Mouse (Mus musculus): ENCODE results near the gene Rnf8. TPM values are rescaled to one million over a fixed set of nuclear protein-coding genes. Genes with fewer than 3 reads are reported as not detected.

The Rnf8 gene
- polyA plus RNA-seq, 1 experiment from 2014 or later, result 104 TPM

- no peaks in the 10 kb centered on the region for H3K4me1 ChIP-seq (replicated peaks; ENCODE audit: control insufficient read depth, insufficient read depth, low read length)
- H3K36me3 ChIP-seq (ENCODE audit: control insufficient read depth, insufficient read depth), result peaks cover 16% of the 10 kb centered on the region
- ATAC-seq, result no peak
- no peak overlapping the region for H3K27ac ChIP-seq (ENCODE audit: low read length)
- no peak overlapping the region for H3K4me2 ChIP-seq (ENCODE audit: low read length)
- no peaks in the 10 kb centered on the region for H3K9me3 ChIP-seq (ENCODE audit: control insufficient read depth, low read length)
- 84% methylated on average over 4 of the region's 4 CpGs for WGBS
- no peak overlapping the region for H3K9ac ChIP-seq (replicated peaks; ENCODE audit: low read depth, low read length)
- no peak overlapping the region for H3K4me3 ChIP-seq (replicated peaks; ENCODE audit: low read length)
- no peaks in the 10 kb centered on the region for H3K27me3 ChIP-seq (replicated peaks; ENCODE audit: control insufficient read depth, insufficient read depth, low read length)
Observed at GRCm38 (mm10) chr17:29637377-29637776, 22.8 kb downstream of the Rnf8 start.

- H3K9me3 ChIP-seq (ENCODE audit: control insufficient read depth, low read length), result no peaks in the 10 kb centered on the region
- H3K4me1 ChIP-seq (replicated peaks; ENCODE audit: control insufficient read depth, insufficient read depth, low read length), result no peaks in the 10 kb centered on the region
- no peaks in the 10 kb centered on the region for H3K27me3 ChIP-seq (replicated peaks; ENCODE audit: control insufficient read depth, insufficient read depth, low read length)
- peaks cover 16% of the 10 kb centered on the region for H3K36me3 ChIP-seq (ENCODE audit: control insufficient read depth, insufficient read depth)
- H3K27ac ChIP-seq (ENCODE audit: low read length), result no peak overlapping the region
- no peak overlapping the region for H3K4me2 ChIP-seq (ENCODE audit: low read length)
- no peak overlapping the region for H3K9ac ChIP-seq (replicated peaks; ENCODE audit: low read depth, low read length)
- H3K4me3 ChIP-seq (replicated peaks; ENCODE audit: low read length), result no peak overlapping the region
- WGBS, result 85% methylated on average over 8 of the region's 8 CpGs
- ATAC-seq, result no peak
Observed at GRCm38 (mm10) chr17:29637895-29638294, 23.3 kb downstream of the Rnf8 start.

DNA sequence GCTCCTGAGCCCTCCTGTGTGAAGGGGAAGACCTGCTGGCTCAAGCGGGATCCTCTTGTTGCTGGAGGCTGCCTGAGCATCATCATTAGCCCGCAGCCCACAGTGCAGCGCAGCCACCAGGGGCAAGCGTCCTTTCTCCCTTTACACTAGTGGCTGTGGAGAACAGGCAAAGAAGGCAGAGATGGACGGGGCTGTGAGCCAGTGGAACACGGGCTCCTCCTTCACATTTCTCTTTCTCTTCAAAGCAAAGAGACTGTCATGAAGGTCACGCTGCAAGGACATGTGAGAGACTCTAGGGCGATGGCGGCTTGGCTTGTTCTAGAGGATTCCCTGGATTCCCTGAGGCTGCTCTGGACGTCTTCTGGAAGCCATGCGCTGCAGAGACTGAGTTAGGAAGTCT lies 26.4 kb downstream of the Rnf8 start:
- ATAC-seq, result no peak
- H3K4me3 ChIP-seq (replicated peaks; ENCODE audit: low read length), result no peak overlapping the region
- peaks cover 9% of the 10 kb centered on the region for H3K36me3 ChIP-seq (ENCODE audit: control insufficient read depth, insufficient read depth)
- H3K27me3 ChIP-seq (replicated peaks; ENCODE audit: control insufficient read depth, insufficient read depth, low read length), result no peaks in the 10 kb centered on the region
- H3K4me2 ChIP-seq (ENCODE audit: low read length), result no peak overlapping the region
- H3K9me3 ChIP-seq (ENCODE audit: control insufficient read depth, low read length), result no peaks in the 10 kb centered on the region
- no peak overlapping the region for H3K9ac ChIP-seq (replicated peaks; ENCODE audit: low read depth, low read length)
- 96% methylated on average over 11 of the region's 11 CpGs for WGBS
- H3K27ac ChIP-seq (ENCODE audit: low read length), result no peak overlapping the region
- H3K4me1 ChIP-seq (replicated peaks; ENCODE audit: control insufficient read depth, insufficient read depth, low read length), result no peaks in the 10 kb centered on the region

- H3K9ac ChIP-seq (replicated peaks; ENCODE audit: low read depth, low read length), result no peak overlapping the region
- no peaks in the 10 kb centered on the region for H3K4me1 ChIP-seq (replicated peaks; ENCODE audit: control insufficient read depth, insufficient read depth, low read length)
- no peaks in the 10 kb centered on the region for H3K9me3 ChIP-seq (ENCODE audit: control insufficient read depth, low read length)
- peaks cover 9% of the 10 kb centered on the region for H3K36me3 ChIP-seq (ENCODE audit: control insufficient read depth, insufficient read depth)
- no peak overlapping the region for H3K4me3 ChIP-seq (replicated peaks; ENCODE audit: low read length)
- H3K4me2 ChIP-seq (ENCODE audit: low read length), result no peak overlapping the region
- ATAC-seq, result no peak
- H3K27ac ChIP-seq (ENCODE audit: low read length), result no peak overlapping the region
- 78% methylated on average over 3 of the region's 3 CpGs for WGBS
- no peaks in the 10 kb centered on the region for H3K27me3 ChIP-seq (replicated peaks; ENCODE audit: control insufficient read depth, insufficient read depth, low read length)
Observed at GRCm38 (mm10) chr17:29642219-29642618, 27.6 kb downstream of the Rnf8 start.

DNA sequence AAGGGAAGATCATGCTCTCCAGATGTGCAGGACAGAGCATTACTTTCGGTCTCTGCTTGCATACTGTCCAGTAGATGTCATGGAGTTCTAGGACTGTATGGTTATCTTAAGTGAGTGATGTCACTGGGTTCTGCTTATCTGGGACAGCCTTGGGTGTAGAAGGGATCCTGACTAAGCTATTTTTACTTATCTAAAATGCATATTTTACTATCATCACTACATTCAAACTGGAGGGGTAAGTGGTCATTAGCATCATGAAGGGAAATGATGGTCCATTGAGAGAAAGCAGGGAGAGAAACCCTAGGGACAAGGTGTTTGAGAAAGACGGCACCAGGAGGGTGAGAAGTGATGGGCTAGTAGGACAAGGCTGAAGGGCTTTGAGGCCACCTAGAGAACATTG lies 43.7 kb downstream of the Rnf8 start:
- H3K4me1 ChIP-seq (replicated peaks; ENCODE audit: control insufficient read depth, insufficient read depth, low read length), result peaks cover 14% of the 10 kb centered on the region
- no peak overlapping the region for H3K4me3 ChIP-seq (replicated peaks; ENCODE audit: low read length)
- no peaks in the 10 kb centered on the region for H3K27me3 ChIP-seq (replicated peaks; ENCODE audit: control insufficient read depth, insufficient read depth, low read length)
- peaks cover 3% of the 10 kb centered on the region; the same call in 1 of the 2 replicates for H3K9me3 ChIP-seq (ENCODE audit: control insufficient read depth, low read length)
- H3K36me3 ChIP-seq (ENCODE audit: control insufficient read depth, insufficient read depth), result no peaks in the 10 kb centered on the region; the same call in 1 of the 2 replicates
- H3K9ac ChIP-seq (replicated peaks; ENCODE audit: low read depth, low read length), result no peak overlapping the region
- H3K4me2 ChIP-seq (ENCODE audit: low read length), result no peak overlapping the region
- 93% methylated on average over 2 of the region's 2 CpGs for WGBS
- no peak for ATAC-seq
- H3K27ac ChIP-seq (ENCODE audit: low read length), result no peak overlapping the region

GRCm38 (mm10) chr17:29660076-29660761 lies 45.6 kb downstream of the Rnf8 start, which contains the start of gene Cmtr1:
Gene Cmtr1, plus strand, starts transcription at chr17:29660595.
- Histone ChIP-seq H3K9ac (replicated peaks; ENCODE audit: low read depth, low read length) (peak within 1 kb of the TSS; percentile 98), H3K4me1 (replicated peaks; ENCODE audit: control insufficient read depth, insufficient read depth, low read length) (peaks cover 14% of the 10 kb centered on the region), H3K4me2 (ENCODE audit: low read length) (peak within 1 kb of the TSS; percentile 85), H3K27ac (ENCODE audit: low read length) (peak within 1 kb of the TSS; percentile 87), H3K27me3 (replicated peaks; ENCODE audit: control insufficient read depth, insufficient read depth, low read length) (no peaks in the 10 kb centered on the region), H3K9me3 (ENCODE audit: control insufficient read depth, low read length) (no peaks in the 10 kb centered on the region), H3K36me3 (ENCODE audit: control insufficient read depth, insufficient read depth) (no peaks in the 10 kb centered on the region), H3K4me3 (replicated peaks; ENCODE audit: low read length) (peak within 1 kb of the TSS; percentile 95)
- under 1% methylated on average over 35 of the region's 41 CpGs for WGBS
- peak; percentile 96 for ATAC-seq

DNA sequence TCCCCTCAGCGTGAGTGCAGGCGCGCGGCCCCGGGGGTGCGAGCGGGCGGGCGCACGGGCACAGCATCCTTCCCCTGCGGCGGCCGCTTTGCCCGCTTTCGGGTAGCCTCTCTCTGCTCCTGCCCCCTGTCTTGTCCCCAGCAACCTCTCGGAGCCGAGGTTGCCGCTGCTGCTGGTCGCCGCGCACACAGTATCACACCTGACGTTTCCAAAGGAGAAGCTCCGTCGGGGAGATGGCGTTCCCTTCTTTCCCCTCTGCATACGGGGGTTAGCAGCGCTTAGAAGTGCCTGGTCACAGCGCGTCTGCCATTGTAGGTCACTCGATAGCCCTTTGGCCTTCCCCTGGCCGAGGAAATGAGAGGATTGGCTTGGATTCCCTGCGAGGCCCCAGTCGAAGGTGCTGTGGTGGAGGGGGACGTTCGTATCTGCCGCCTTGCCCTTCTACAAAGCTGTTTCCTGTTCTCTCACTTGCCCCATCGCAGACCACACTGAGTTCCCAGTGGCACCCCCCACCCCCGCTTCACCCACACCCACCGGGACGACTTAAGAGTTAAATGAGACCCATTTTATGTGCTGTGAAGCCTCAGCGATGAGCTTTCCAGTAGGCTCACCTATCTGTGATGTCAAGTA lies 46.3 kb downstream of the Rnf8 start:
- Histone ChIP-seq H3K9me3 (ENCODE audit: control insufficient read depth, low read length) (no peaks in the 10 kb centered on the region), H3K36me3 (ENCODE audit: control insufficient read depth, insufficient read depth) (no peaks in the 10 kb centered on the region), H3K9ac (replicated peaks; ENCODE audit: low read depth, low read length) (peak overlapping the region; percentile 98), H3K4me2 (ENCODE audit: low read length) (peak overlapping the region; percentile 85), H3K27ac (ENCODE audit: low read length) (peak overlapping the region; percentile 87), H3K4me1 (replicated peaks; ENCODE audit: control insufficient read depth, insufficient read depth, low read length) (peaks cover 14% of the 10 kb centered on the region), H3K27me3 (replicated peaks; ENCODE audit: control insufficient read depth, insufficient read depth, low read length) (no peaks in the 10 kb centered on the region), H3K4me3 (replicated peaks; ENCODE audit: low read length) (peak overlapping the region; percentile 95)
- no peak; the same call in 1 of the 2 replicates for ATAC-seq
- under 1% methylated on average over 41 of the region's 41 CpGs for WGBS

GRCm38 (mm10) chr17:29662145-29662544 lies 47.6 kb downstream of the Rnf8 start:
- peaks cover 14% of the 10 kb centered on the region for H3K4me1 ChIP-seq (replicated peaks; ENCODE audit: control insufficient read depth, insufficient read depth, low read length)
- H3K9me3 ChIP-seq (ENCODE audit: control insufficient read depth, low read length), result no peaks in the 10 kb centered on the region
- no peak for ATAC-seq
- WGBS, result 87% methylated on average over 6 of the region's 6 CpGs
- H3K9ac ChIP-seq (replicated peaks; ENCODE audit: low read depth, low read length), result no peak overlapping the region
- H3K4me3 ChIP-seq (replicated peaks; ENCODE audit: low read length), result no peak overlapping the region
- no peak overlapping the region for H3K27ac ChIP-seq (ENCODE audit: low read length)
- H3K27me3 ChIP-seq (replicated peaks; ENCODE audit: control insufficient read depth, insufficient read depth, low read length), result no peaks in the 10 kb centered on the region
- 0 out of 2 replicates have a peak, but pooled peaks cover 2% of the 10 kb centered on the region for H3K36me3 ChIP-seq (ENCODE audit: control insufficient read depth, insufficient read depth)
- no peak overlapping the region for H3K4me2 ChIP-seq (ENCODE audit: low read length)

DNA sequence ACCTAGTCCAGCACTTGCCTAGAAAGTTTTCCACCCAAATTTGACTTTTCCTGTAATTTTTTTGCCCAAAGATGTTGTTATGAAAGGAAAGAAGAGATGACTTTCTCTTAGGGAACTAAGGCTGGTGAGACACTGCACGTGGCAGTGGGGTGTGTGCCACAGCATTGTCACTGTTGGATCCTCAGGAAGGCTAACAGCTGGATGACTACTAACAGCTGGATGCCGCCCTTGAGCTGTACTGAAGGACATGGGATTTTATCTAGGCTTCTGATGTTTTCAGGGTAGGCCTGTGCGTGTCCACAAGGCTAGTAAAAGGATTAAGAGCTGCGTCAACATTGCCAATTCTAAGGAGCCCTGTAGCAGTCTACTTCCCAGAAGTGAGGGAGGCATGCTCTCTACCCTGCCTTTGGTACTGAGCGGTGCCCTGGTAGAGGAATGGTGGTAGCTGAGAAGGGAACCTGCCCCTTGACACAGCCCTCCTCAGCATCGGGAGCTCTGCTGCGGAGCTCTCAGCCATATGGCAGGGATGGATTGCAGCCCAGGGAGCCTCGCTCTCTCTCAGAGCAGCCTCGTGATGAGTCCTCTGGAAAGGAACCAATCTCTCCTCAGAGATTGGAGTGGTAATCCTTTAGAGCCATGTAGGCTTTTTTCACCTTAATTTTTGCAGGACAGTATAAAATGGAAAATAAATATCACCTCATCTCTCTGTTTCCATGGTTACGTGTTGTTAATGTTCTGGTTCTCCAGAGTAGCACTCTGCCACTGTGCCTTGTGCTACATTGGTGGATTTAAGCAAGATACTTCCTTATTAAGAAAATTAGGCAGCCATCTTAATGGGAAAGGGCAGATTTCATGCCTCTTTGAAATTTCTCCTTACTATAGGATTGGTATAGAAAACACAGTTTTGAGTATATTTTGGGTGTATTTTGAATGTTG lies 53.7 kb downstream of the Rnf8 start:
- H3K9ac ChIP-seq (replicated peaks; ENCODE audit: low read depth, low read length), result no peak overlapping the region
- H3K27me3 ChIP-seq (replicated peaks; ENCODE audit: control insufficient read depth, insufficient read depth, low read length), result no peaks in the 10 kb centered on the region
- no peak overlapping the region for H3K4me2 ChIP-seq (ENCODE audit: low read length)
- peaks cover 14% of the 10 kb centered on the region for H3K4me1 ChIP-seq (replicated peaks; ENCODE audit: control insufficient read depth, insufficient read depth, low read length)
- no peak overlapping the region for H3K4me3 ChIP-seq (replicated peaks; ENCODE audit: low read length)
- H3K36me3 ChIP-seq (ENCODE audit: control insufficient read depth, insufficient read depth), result 0 out of 2 replicates have a peak, but pooled peaks cover 2% of the 10 kb centered on the region
- no peaks in the 10 kb centered on the region for H3K9me3 ChIP-seq (ENCODE audit: control insufficient read depth, low read length)
- peak; percentile 85 for ATAC-seq
- WGBS, result 71% methylated on average over 10 of the region's 10 CpGs
- H3K27ac ChIP-seq (ENCODE audit: low read length), result peak overlapping the region; percentile 74
